25 mouse cellular contexts compared by ENCODE assay signal in genomic region chr9:103622988-103623387, GRCm38 (mm10).
A peak's percentile ranks its signal among the peaks of the same experiment; 100 is the strongest.
DNase-seq lines count a peak whose midpoint lies in the region; ATAC-seq and TF ChIP-seq lines count a peak whose summit lies in the region.
"Had no signal": no experiment of that assay in that cellular context is flagged by ENCODE, and none has a peak within 500 bp of the region (broad histone marks: within the 10 kb centered on the region; RNA-seq: fewer than 3 reads in every experiment).

No protein-coding gene starts in this region.

- H3K4me2 ChIP-seq in heart, embryonic 11.5 days = no peak overlapping the region
- peak overlapping the region; percentile 24; the same call in 1 of the 2 replicates for H3K4me2 ChIP-seq in heart, embryonic 16.5 days (ENCODE audit: low read depth, low read length)
- H3K4me2 ChIP-seq: hindbrain, embryonic 15.5 days; limb, embryonic 15.5 days; liver, embryonic 13.5 days; midbrain, embryonic 13.5 days had no signal

- 66% methylated on average over 5 of the region's 5 CpGs for WGBS in heart, embryonic 11.5 days (ENCODE audit: insufficient replicate concordance)
- 53% methylated on average over 5 of the region's 5 CpGs for WGBS in heart, embryonic 16.5 days
- 67% methylated on average over 5 of the region's 5 CpGs for WGBS in heart, adult 2 months

- H3K4me3 ChIP-seq in heart, embryonic 11.5 days (ENCODE audit: low read depth, low read length) = no peak overlapping the region
- H3K4me3 ChIP-seq in heart, embryonic 16.5 days (ENCODE audit: low read length) = no peak overlapping the region
- no peak overlapping the region for H3K4me3 ChIP-seq in heart, adult 2 months
- no peak overlapping the region for H3K4me3 ChIP-seq in layer of hippocampus, adult 2 months
- H3K4me3 ChIP-seq: erythroblast, embryonic 14.5 days; gastrocnemius, adult 2 months; hindbrain, embryonic 10.5 days; hindbrain, embryonic 15.5 days; limb, embryonic 15.5 days; liver, embryonic 13.5 days; megakaryocyte, embryonic 14.5 days; midbrain, embryonic 13.5 days had no signal

- no peak for TF ChIP-seq EP300 in heart, adult 2 months (IDR thresholded peaks at IDR 0.05; ENCODE audit: insufficient read depth, low read depth, low read length)

- no peaks in the 10 kb centered on the region for H3K36me3 ChIP-seq in heart, embryonic 11.5 days (ENCODE audit: control insufficient read depth, insufficient read depth, low read length)
- no peaks in the 10 kb centered on the region for H3K36me3 ChIP-seq in heart, embryonic 16.5 days (ENCODE audit: control insufficient read depth, insufficient read depth)
- no peaks in the 10 kb centered on the region for H3K36me3 ChIP-seq in heart, adult 2 months (ENCODE audit: control insufficient read depth, insufficient read depth, low read length)
- H3K36me3 ChIP-seq: hindbrain, embryonic 10.5 days; hindbrain, embryonic 15.5 days; limb, embryonic 15.5 days; liver, embryonic 13.5 days; midbrain, embryonic 13.5 days had no signal

- no peak for TF ChIP-seq CTCF in heart, adult 2 months (IDR thresholded peaks at IDR 0.05)
- TF ChIP-seq CTCF in layer of hippocampus, adult 2 months (conservative IDR thresholded peaks at IDR 0.05) = no peak

- H3K9me3 ChIP-seq in heart, embryonic 11.5 days (replicated peaks; ENCODE audit: control insufficient read depth, low read length) = no peaks in the 10 kb centered on the region
- no peaks in the 10 kb centered on the region for H3K9me3 ChIP-seq in heart, embryonic 16.5 days (replicated peaks; ENCODE audit: control insufficient read depth, low read length)
- H3K9me3 ChIP-seq: hindbrain, embryonic 10.5 days; hindbrain, embryonic 15.5 days; limb, embryonic 15.5 days; liver, embryonic 13.5 days; megakaryocyte, embryonic 14.5 days; midbrain, embryonic 13.5 days had no signal

- ATAC-seq in heart, embryonic 11.5 days (replicated peaks; ENCODE audit: insufficient number of reproducible peaks, low FRiP score, low TSS enrichment) = no peak
- no peak for ATAC-seq in heart, embryonic 16.5 days (replicated peaks; ENCODE audit: extremely low read depth, insufficient read depth, low FRiP score)
- ATAC-seq: activated CD4-positive, CD25-positive, alpha-beta regulatory T cell, adult 4 months; inflammation-experienced regulatory T-cells, adult 6 months; lung, postnatal 0 days; midbrain, embryonic 13.5 days had no signal

- peaks cover 25% of the 10 kb centered on the region for H3K4me1 ChIP-seq in heart, embryonic 11.5 days (ENCODE audit: control insufficient read depth, insufficient read depth, low read length)
- H3K4me1 ChIP-seq in heart, embryonic 16.5 days (ENCODE audit: control insufficient read depth, insufficient read depth, low read length) = peaks cover 10% of the 10 kb centered on the region
- H3K4me1 ChIP-seq in heart, adult 2 months (ENCODE audit: control insufficient read depth, insufficient read depth, low read length) = no peaks in the 10 kb centered on the region
- H3K4me1 ChIP-seq: hindbrain, embryonic 15.5 days; liver, embryonic 13.5 days; megakaryocyte, embryonic 14.5 days had no signal

- DNase-seq in adrenal gland, postnatal 14 days = peak; percentile 10
- no peak for DNase-seq in adrenal gland, postnatal 4 days (ENCODE audit: low spot score in 2 of 2)
- DNase-seq in heart, adult 18-20 months = no peak
- no peak for DNase-seq in heart, adult 2 months
- no peak for DNase-seq in layer of hippocampus, adult 2 months (ENCODE audit: low spot score in 2 of 2)
- no peak for DNase-seq in layer of hippocampus, postnatal 36 days
- DNase-seq: adrenal gland, adult 2 months; gastrocnemius, adult 2 months; gastrocnemius, postnatal 36 days; liver, embryonic 13.5 days; lung, adult 18-20 months; lung, postnatal 4 days; thymus, adult 2 months; thymus, postnatal 36 days had no signal

- peak overlapping the region; percentile 59 for H3K27ac ChIP-seq in heart, embryonic 11.5 days (ENCODE audit: low read depth, low read length)
- H3K27ac ChIP-seq in heart, embryonic 16.5 days (ENCODE audit: low read length) = peak overlapping the region; percentile 72
- no peak overlapping the region for H3K27ac ChIP-seq in heart, adult 2 months
- peak overlapping the region; percentile 19; the same call in 1 of the 2 replicates for H3K27ac ChIP-seq in layer of hippocampus, adult 2 months
- H3K27ac ChIP-seq: gastrocnemius, adult 2 months; hindbrain, embryonic 10.5 days; hindbrain, embryonic 15.5 days; liver, embryonic 13.5 days; midbrain, embryonic 13.5 days had no signal

- TF ChIP-seq POLR2A in heart, adult 2 months (IDR thresholded peaks at IDR 0.05; ENCODE audit: insufficient read depth, low read depth, low read length) = no peak

- H3K79me2 ChIP-seq in heart, adult 2 months (replicated peaks; ENCODE audit: control insufficient read depth, insufficient read depth, low read length) = no peaks in the 10 kb centered on the region

- intact Hi-C loops in heart, adult 2 months (cut with DNase I) = loop anchor here (1.0 kb wide), 1 partner anchor 373 kb away; no protein-coding TSS in a partner anchor

- no peak overlapping the region for H3K9ac ChIP-seq in heart, embryonic 11.5 days (ENCODE audit: low read depth, low read length)
- 0 out of 2 replicates have a peak overlapping the region, but pooled peaks have one; percentile 17 for H3K9ac ChIP-seq in heart, embryonic 16.5 days (ENCODE audit: low read length)
- H3K9ac ChIP-seq in heart, adult 2 months (ENCODE audit: low read depth, low read length) = no peak overlapping the region
- H3K9ac ChIP-seq: hindbrain, embryonic 15.5 days; limb, embryonic 15.5 days; liver, embryonic 13.5 days; midbrain, embryonic 13.5 days had no signal

- no peaks in the 10 kb centered on the region for H3K27me3 ChIP-seq in heart, embryonic 11.5 days (ENCODE audit: control insufficient read depth, insufficient read depth, low read length)
- H3K27me3 ChIP-seq in heart, embryonic 16.5 days (ENCODE audit: control insufficient read depth, insufficient read depth, low read length) = no peaks in the 10 kb centered on the region
- H3K27me3 ChIP-seq in heart, adult 2 months (ENCODE audit: control insufficient read depth, insufficient read depth, low read length) = no peaks in the 10 kb centered on the region
- H3K27me3 ChIP-seq: hindbrain, embryonic 15.5 days; limb, embryonic 15.5 days; liver, embryonic 13.5 days; midbrain, embryonic 13.5 days had no signal
